Mouse (Mus musculus) lung, adult 18-20 months (tissue): Measurements from ENCODE around the gene Slc7a1.
"Not testable (repeated sequence)": the region's sequence is repeated elsewhere in the genome, so short reads cannot be mapped to it uniquely, and the experiment has no call there.

Experiments
- DNase-seq, 2 experiments: peaks; one replicate each; pipeline ENCODE4 v3.0.0; 2022; ENCODE audit warnings: mixed read lengths in 2 of 2

Gene Slc7a1

GRCm38 (mm10) chr5:148363441-148364113 is 36.1 kb downstream of the Slc7a1 start:
- no peak for DNase-seq

GRCm38 (mm10) chr5:148362296-148362695 is 37.4 kb downstream of the Slc7a1 start:
- no peak for DNase-seq

GRCm38 (mm10) chr5:148361759-148362010 is 38.0 kb downstream of the Slc7a1 start:
- no peak for DNase-seq

- peak; percentile 69 to 83 for DNase-seq
Measured at GRCm38 (mm10) chr5:148360922-148361758, 38.6 kb downstream of the Slc7a1 start.

- no peak for DNase-seq
Measured at GRCm38 (mm10) chr5:148359131-148359530, 40.6 kb downstream of the Slc7a1 start.

GRCm38 (mm10) chr5:148357168-148357567 is 42.5 kb downstream of the Slc7a1 start:
- no peak for DNase-seq

GRCm38 (mm10) chr5:148355822-148356221 is 43.9 kb downstream of the Slc7a1 start:
- no peak for DNase-seq

GRCm38 (mm10) chr5:148354536-148354935 is 45.2 kb downstream of the Slc7a1 start:
- no peak for DNase-seq

GRCm38 (mm10) chr5:148353429-148353828 is 46.3 kb downstream of the Slc7a1 start:
- no peak for DNase-seq

GRCm38 (mm10) chr5:148349327-148350011 is 50.2 kb downstream of the Slc7a1 start:
- peak in 1 of 2 experiments; percentile 11 for DNase-seq

- no peak for DNase-seq
Measured at GRCm38 (mm10) chr5:148348153-148348552, 51.6 kb downstream of the Slc7a1 start.

GRCm38 (mm10) chr5:148346543-148346942 is 53.2 kb downstream of the Slc7a1 start:
- DNase-seq = no peak

- DNase-seq = no peak
Measured at GRCm38 (mm10) chr5:148344374-148344773, 55.3 kb downstream of the Slc7a1 start.

- peak; percentile 41 to 59 for DNase-seq
Measured at GRCm38 (mm10) chr5:148342061-148342741, 57.5 kb downstream of the Slc7a1 start.

- no peak for DNase-seq
Measured at GRCm38 (mm10) chr5:148339126-148339525, 60.6 kb downstream of the Slc7a1 start.

- peak; percentile 70 to 74 for DNase-seq
Measured at GRCm38 (mm10) chr5:148332622-148332974, 67.1 kb downstream of the Slc7a1 start.

GRCm38 (mm10) chr5:148331926-148332621 is 67.6 kb downstream of the Slc7a1 start:
- no peak for DNase-seq

- DNase-seq = no peak
Measured at GRCm38 (mm10) chr5:148331229-148331776, 68.4 kb downstream of the Slc7a1 start.

GRCm38 (mm10) chr5:148328982-148329381 is 70.7 kb downstream of the Slc7a1 start:
- DNase-seq = no peak

- DNase-seq = not testable (repeated sequence)
Measured at GRCm38 (mm10) chr5:148326295-148326694, 73.4 kb downstream of the Slc7a1 start.

- peak; percentile 17 to 22 for DNase-seq
Measured at GRCm38 (mm10) chr5:148325317-148325885, 74.3 kb downstream of the Slc7a1 start.

GRCm38 (mm10) chr5:148314931-148315330 is 84.8 kb downstream of the Slc7a1 start:
- no peak for DNase-seq
